Mouse (Mus musculus): ENCODE measurements around the gene Ccdc163.

Ccdc163 gene

DNA sequence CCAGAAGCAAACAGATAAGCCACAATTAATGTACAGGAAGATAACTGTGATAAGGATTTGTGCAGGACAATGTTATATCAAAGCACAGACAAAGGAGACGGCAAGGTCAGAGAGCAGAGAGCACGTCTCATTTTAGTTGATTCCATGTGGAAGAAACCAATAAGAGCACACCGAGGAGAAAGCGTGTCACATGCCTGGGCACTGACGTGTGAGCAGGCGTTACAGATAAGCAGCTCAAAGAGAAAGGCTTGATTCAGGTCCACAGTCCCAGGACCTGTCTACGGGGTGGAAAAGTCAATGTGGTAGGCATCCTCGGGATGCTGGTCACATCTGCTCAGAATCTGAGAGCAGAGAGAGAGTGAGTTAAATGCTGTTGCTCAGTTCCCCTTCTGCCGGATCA lies 22.8 kb downstream of the Ccdc163 start:
- no peaks in the 10 kb centered on the region for H3K27me3 ChIP-seq (ENCODE audit: insufficient read depth, low read length)
- no peak for TF ChIP-seq NANOG (IDR thresholded peaks at IDR 0.05; ENCODE audit: borderline replicate concordance, low read length)
- TF ChIP-seq POU5F1 (IDR thresholded peaks at IDR 0.05; ENCODE audit: borderline replicate concordance, low read length) = no peak
- no peak for TF ChIP-seq CTCF (conservative IDR thresholded peaks at IDR 0.05; ENCODE audit: low read length)
- H3K36me3 ChIP-seq (ENCODE audit: insufficient read depth, low read length) = peaks cover 12% of the 10 kb centered on the region; the same call in 1 of the 2 replicates
- H3K4me1 ChIP-seq (replicated peaks; ENCODE audit: low read depth, low read length) = peaks cover 77% of the 10 kb centered on the region
- H3K4me3 ChIP-seq (replicated peaks; ENCODE audit: low read length) = peak overlapping the region; percentile 61
- H3K9me3 ChIP-seq (ENCODE audit: low read length) = no peaks in the 10 kb centered on the region

GRCm38 (mm10) chr4:116732355-116732754 lies 24.0 kb downstream of the Ccdc163 start:
- Histone ChIP-seq H3K4me1 (replicated peaks; ENCODE audit: low read depth, low read length) (peaks cover 77% of the 10 kb centered on the region), H3K36me3 (ENCODE audit: insufficient read depth, low read length) (peaks cover 16% of the 10 kb centered on the region; the same call in 1 of the 2 replicates), H3K9me3 (ENCODE audit: low read length) (no peaks in the 10 kb centered on the region), H3K4me3 (replicated peaks; ENCODE audit: low read length) (no peak overlapping the region), H3K27me3 (ENCODE audit: insufficient read depth, low read length) (no peaks in the 10 kb centered on the region)
- TF ChIP-seq NANOG (IDR thresholded peaks at IDR 0.05; ENCODE audit: borderline replicate concordance, low read length) (no peak), POU5F1 (IDR thresholded peaks at IDR 0.05; ENCODE audit: borderline replicate concordance, low read length) (no peak), CTCF (conservative IDR thresholded peaks at IDR 0.05; ENCODE audit: low read length) (no peak)

GRCm38 (mm10) chr4:116734996-116735395 lies 26.7 kb downstream of the Ccdc163 start:
- Histone ChIP-seq H3K4me3 (replicated peaks; ENCODE audit: low read length) (no peak overlapping the region), H3K36me3 (ENCODE audit: insufficient read depth, low read length) (0 out of 2 replicates have a peak, but pooled peaks cover 10% of the 10 kb centered on the region), H3K27me3 (ENCODE audit: insufficient read depth, low read length) (no peaks in the 10 kb centered on the region), H3K4me1 (replicated peaks; ENCODE audit: low read depth, low read length) (peaks cover 78% of the 10 kb centered on the region), H3K9me3 (ENCODE audit: low read length) (no peaks in the 10 kb centered on the region)
- TF ChIP-seq POU5F1 (IDR thresholded peaks at IDR 0.05; ENCODE audit: borderline replicate concordance, low read length) = no peak
- no peak for TF ChIP-seq CTCF (conservative IDR thresholded peaks at IDR 0.05; ENCODE audit: low read length)
- no peak for TF ChIP-seq NANOG (IDR thresholded peaks at IDR 0.05; ENCODE audit: borderline replicate concordance, low read length)

DNA sequence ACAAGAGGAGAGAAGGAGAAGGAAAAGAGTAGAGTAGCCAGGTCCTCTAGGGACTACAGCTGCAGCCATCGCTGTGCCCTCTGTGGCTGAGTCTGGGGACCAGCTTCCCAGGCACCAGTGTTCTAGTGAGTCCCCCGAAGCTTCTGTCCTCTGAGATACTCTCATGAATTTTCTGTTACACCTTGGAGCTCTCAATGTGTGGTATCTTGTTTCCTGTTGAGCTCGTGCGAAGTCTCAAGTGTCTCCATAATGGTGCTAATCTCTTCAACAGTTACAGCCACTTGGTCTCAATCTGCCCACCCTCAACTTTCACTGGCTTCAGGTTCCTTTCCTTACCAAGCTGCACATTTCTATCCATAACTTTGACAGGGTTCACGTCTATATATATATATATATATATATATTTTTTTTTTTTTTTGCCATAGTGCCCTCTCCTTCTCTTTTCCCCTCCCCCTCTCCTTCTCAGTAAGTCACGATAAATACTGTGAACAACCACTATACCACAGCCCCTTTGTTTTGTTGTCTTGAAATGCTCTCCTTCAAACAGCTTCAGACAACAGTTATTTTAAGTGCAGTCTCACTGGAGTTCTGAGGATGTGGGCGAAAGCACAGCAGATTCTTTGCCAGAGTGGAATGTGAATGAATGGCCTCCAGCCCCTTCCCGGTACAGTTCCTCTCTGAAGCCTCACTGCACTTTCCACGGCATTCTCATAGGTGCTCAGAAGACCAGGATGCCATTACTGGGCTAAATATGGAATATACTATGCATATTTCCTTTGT lies 30.9 kb downstream of the Ccdc163 start:
- no peaks in the 10 kb centered on the region for H3K9me3 ChIP-seq (ENCODE audit: low read length)
- TF ChIP-seq POU5F1 (IDR thresholded peaks at IDR 0.05; ENCODE audit: borderline replicate concordance, low read length) = no peak
- TF ChIP-seq NANOG (IDR thresholded peaks at IDR 0.05; ENCODE audit: borderline replicate concordance, low read length) = no peak
- TF ChIP-seq CTCF (conservative IDR thresholded peaks at IDR 0.05; ENCODE audit: low read length) = no peak
- H3K4me1 ChIP-seq (replicated peaks; ENCODE audit: low read depth, low read length) = peaks cover 70% of the 10 kb centered on the region
- no peaks in the 10 kb centered on the region for H3K27me3 ChIP-seq (ENCODE audit: insufficient read depth, low read length)
- peaks cover 27% of the 10 kb centered on the region for H3K36me3 ChIP-seq (ENCODE audit: insufficient read depth, low read length)
- H3K4me3 ChIP-seq (replicated peaks; ENCODE audit: low read length) = no peak overlapping the region

DNA sequence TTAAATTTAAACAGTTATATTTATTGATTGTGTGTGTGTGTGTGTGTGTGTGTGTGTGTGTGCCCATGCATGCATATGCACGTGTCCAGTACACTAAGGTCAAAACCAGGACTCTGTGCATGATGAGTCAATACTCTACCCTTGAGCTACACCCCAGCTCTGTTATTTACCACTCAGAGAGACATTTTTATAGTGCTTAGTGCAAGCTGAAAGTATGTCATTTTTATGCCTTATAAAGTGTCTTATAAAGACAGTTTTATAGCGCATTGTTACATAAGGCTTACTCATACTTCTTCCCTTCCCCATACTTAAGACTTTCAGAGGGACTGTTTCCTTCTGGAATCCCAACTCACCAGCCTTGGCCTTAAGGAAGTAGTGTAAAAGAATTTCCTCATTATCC lies 41.4 kb downstream of the Ccdc163 start:
- Histone ChIP-seq H3K9me3 (ENCODE audit: low read length) (no peaks in the 10 kb centered on the region), H3K4me3 (replicated peaks; ENCODE audit: low read length) (no peak overlapping the region), H3K27me3 (ENCODE audit: insufficient read depth, low read length) (no peaks in the 10 kb centered on the region), H3K36me3 (ENCODE audit: insufficient read depth, low read length) (peaks cover 68% of the 10 kb centered on the region), H3K4me1 (replicated peaks; ENCODE audit: low read depth, low read length) (peaks cover 13% of the 10 kb centered on the region)
- TF ChIP-seq POU5F1 (IDR thresholded peaks at IDR 0.05; ENCODE audit: borderline replicate concordance, low read length) = no peak

- Histone ChIP-seq H3K4me1 (replicated peaks; ENCODE audit: low read depth, low read length) (peaks cover 40% of the 10 kb centered on the region), H3K4me3 (replicated peaks; ENCODE audit: low read length) (no peak overlapping the region), H3K9me3 (ENCODE audit: low read length) (no peaks in the 10 kb centered on the region), H3K36me3 (ENCODE audit: insufficient read depth, low read length) (peaks cover 58% of the 10 kb centered on the region), H3K27me3 (ENCODE audit: insufficient read depth, low read length) (no peaks in the 10 kb centered on the region)
- TF ChIP-seq NANOG (IDR thresholded peaks at IDR 0.05; ENCODE audit: borderline replicate concordance, low read length) = no peak
- TF ChIP-seq POU5F1 (IDR thresholded peaks at IDR 0.05; ENCODE audit: borderline replicate concordance, low read length) = no peak
- TF ChIP-seq CTCF (conservative IDR thresholded peaks at IDR 0.05; ENCODE audit: low read length) = no peak
These were observed 53.6 kb downstream of the Ccdc163 start for GRCm38 (mm10) chr4:116761914-116762313.

- H3K4me3 ChIP-seq (replicated peaks; ENCODE audit: low read length) = no peak overlapping the region
- H3K27me3 ChIP-seq (ENCODE audit: insufficient read depth, low read length) = no peaks in the 10 kb centered on the region
- no peaks in the 10 kb centered on the region for H3K9me3 ChIP-seq (ENCODE audit: low read length)
- peaks cover 42% of the 10 kb centered on the region for H3K36me3 ChIP-seq (ENCODE audit: insufficient read depth, low read length)
- TF ChIP-seq CTCF (conservative IDR thresholded peaks at IDR 0.05; ENCODE audit: low read length) = no peak
- TF ChIP-seq POU5F1 (IDR thresholded peaks at IDR 0.05; ENCODE audit: borderline replicate concordance, low read length) = no peak
- no peak for TF ChIP-seq NANOG (IDR thresholded peaks at IDR 0.05; ENCODE audit: borderline replicate concordance, low read length)
- H3K4me1 ChIP-seq (replicated peaks; ENCODE audit: low read depth, low read length) = peaks cover 61% of the 10 kb centered on the region
These were observed 55.7 kb downstream of the Ccdc163 start for GRCm38 (mm10) chr4:116764001-116764400.

DNA sequence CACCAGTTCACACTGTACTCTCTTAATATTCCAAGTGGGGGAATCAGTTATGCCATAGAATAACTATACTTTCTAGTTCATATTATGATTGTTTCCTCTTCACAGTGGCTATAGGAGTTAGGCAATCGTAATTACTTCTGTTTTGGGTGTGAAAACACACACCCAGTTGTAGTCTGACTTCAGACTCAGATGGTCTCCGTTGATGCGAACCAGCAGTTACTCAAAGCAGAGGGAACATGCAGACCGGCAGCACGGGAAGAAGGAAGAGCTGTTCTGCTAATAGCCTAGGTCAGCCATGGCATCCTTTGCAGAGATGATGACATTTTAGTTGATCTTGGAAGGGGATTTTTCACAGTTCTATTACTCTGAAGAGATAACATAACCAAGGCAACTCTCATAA lies 60.2 kb downstream of the Ccdc163 start:
- no peaks in the 10 kb centered on the region for H3K9me3 ChIP-seq (ENCODE audit: low read length)
- no peak for TF ChIP-seq POU5F1 (IDR thresholded peaks at IDR 0.05; ENCODE audit: borderline replicate concordance, low read length)
- TF ChIP-seq CTCF (conservative IDR thresholded peaks at IDR 0.05; ENCODE audit: low read length) = no peak
- TF ChIP-seq NANOG (IDR thresholded peaks at IDR 0.05; ENCODE audit: borderline replicate concordance, low read length) = no peak
- no peak overlapping the region for H3K4me3 ChIP-seq (replicated peaks; ENCODE audit: low read length)
- peaks cover 41% of the 10 kb centered on the region for H3K36me3 ChIP-seq (ENCODE audit: insufficient read depth, low read length)
- peaks cover 67% of the 10 kb centered on the region for H3K4me1 ChIP-seq (replicated peaks; ENCODE audit: low read depth, low read length)
- no peaks in the 10 kb centered on the region for H3K27me3 ChIP-seq (ENCODE audit: insufficient read depth, low read length)

DNA sequence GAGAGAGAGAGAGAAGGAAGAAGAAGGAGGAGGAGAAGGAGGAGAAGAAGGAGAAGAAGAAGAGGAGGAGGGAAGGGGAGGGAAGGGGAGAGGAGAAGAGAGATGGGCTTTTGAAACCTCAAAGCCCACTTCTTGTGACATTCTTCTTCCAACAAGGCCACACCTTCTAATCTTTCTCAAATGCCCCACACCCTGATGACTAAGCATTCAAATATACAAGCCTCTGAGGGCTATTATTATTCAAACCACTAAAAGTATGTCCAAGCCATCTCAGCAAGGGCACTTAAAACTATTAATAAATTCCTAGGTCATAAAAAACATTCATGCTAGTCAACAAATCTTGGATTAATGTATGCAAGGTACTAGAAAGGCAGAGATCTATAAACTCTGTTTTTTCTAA lies 60.8 kb downstream of the Ccdc163 start:
- TF ChIP-seq CTCF (conservative IDR thresholded peaks at IDR 0.05; ENCODE audit: low read length) (no peak), POU5F1 (IDR thresholded peaks at IDR 0.05; ENCODE audit: borderline replicate concordance, low read length) (no peak), NANOG (IDR thresholded peaks at IDR 0.05; ENCODE audit: borderline replicate concordance, low read length) (no peak)
- H3K27me3 ChIP-seq (ENCODE audit: insufficient read depth, low read length) = no peaks in the 10 kb centered on the region
- H3K4me1 ChIP-seq (replicated peaks; ENCODE audit: low read depth, low read length) = peaks cover 67% of the 10 kb centered on the region
- H3K9me3 ChIP-seq (ENCODE audit: low read length) = no peaks in the 10 kb centered on the region
- H3K4me3 ChIP-seq (replicated peaks; ENCODE audit: low read length) = no peak overlapping the region
- peaks cover 38% of the 10 kb centered on the region for H3K36me3 ChIP-seq (ENCODE audit: insufficient read depth, low read length)
